Mouse (Mus musculus): ENCODE results near the gene H2-DMa. TPM values are rescaled to one million over a fixed set of nuclear protein-coding genes. Genes with fewer than 3 reads are reported as not detected.

Gene H2-DMa
- polyA plus RNA-seq (2016; fragmentation: Nextera tagmentation; extraction: Ambion mirVana): 4.2 and 5.3 TPM in 2 replicates

- H3K4me1 ChIP-seq: peaks cover 29% of the 10 kb centered on the region
- peak within 1 kb of the TSS; percentile 99 for H3K4me3 ChIP-seq
- DNase-seq (ENCODE audit: low spot score): peak; percentile 99
- no peaks in the 10 kb centered on the region for H3K9me3 ChIP-seq (replicated peaks)
- WGBS: under 1% methylated on average over 96 of the region's 96 CpGs
- no peaks in the 10 kb centered on the region for H3K27me3 ChIP-seq (ENCODE audit: low read depth, poor library complexity, severe bottlenecking)
- peak within 1 kb of the TSS; percentile 100 for H3K27ac ChIP-seq
- H3K36me3 ChIP-seq: peaks cover 50% of the 10 kb centered on the region
Measured at GRCm38 (mm10) chr17:34119249-34120179, at the start of gene H2-DMa. H2-DMa (plus strand) TSS chr17:34119541.

- WGBS: 76% methylated on average over 5 of the region's 5 CpGs
Measured at GRCm38 (mm10) chr17:34072091-34072490, 47.2 kb upstream of the H2-DMa start.

GRCm38 (mm10) chr17:34075271-34075670 is 44.1 kb upstream of the H2-DMa start:
- Histone ChIP-seq H3K9me3 (replicated peaks) (no peaks in the 10 kb centered on the region), H3K27ac (no peak overlapping the region), H3K36me3 (no peaks in the 10 kb centered on the region), H3K4me1 (0 out of 2 replicates have a peak, but pooled peaks cover 4% of the 10 kb centered on the region), H3K4me3 (no peak overlapping the region), H3K27me3 (ENCODE audit: low read depth, poor library complexity, severe bottlenecking) (peaks cover 23% of the 10 kb centered on the region)
- DNase-seq (ENCODE audit: low spot score): peak; percentile 45
- 41% methylated on average over 7 of the region's 7 CpGs for WGBS

More at GRCm38 (mm10) chr17:34072091-34072490, 47.2 kb upstream of the H2-DMa start:
- H3K4me1 ChIP-seq: 0 out of 2 replicates have a peak, but pooled peaks cover 4% of the 10 kb centered on the region
- H3K9me3 ChIP-seq (replicated peaks): no peaks in the 10 kb centered on the region
- peaks cover 19% of the 10 kb centered on the region for H3K27me3 ChIP-seq (ENCODE audit: low read depth, poor library complexity, severe bottlenecking)
- no peak for DNase-seq (ENCODE audit: low spot score)
- no peak overlapping the region for H3K4me3 ChIP-seq
- H3K36me3 ChIP-seq: no peaks in the 10 kb centered on the region
- H3K27ac ChIP-seq: no peak overlapping the region

- Histone ChIP-seq H3K36me3 (no peaks in the 10 kb centered on the region), H3K27me3 (ENCODE audit: low read depth, poor library complexity, severe bottlenecking) (peaks cover 23% of the 10 kb centered on the region), H3K4me3 (no peak overlapping the region), H3K27ac (no peak overlapping the region), H3K4me1 (0 out of 2 replicates have a peak, but pooled peaks cover 4% of the 10 kb centered on the region), H3K9me3 (replicated peaks) (no peaks in the 10 kb centered on the region)
- peak; percentile 83 for DNase-seq (ENCODE audit: low spot score)
- WGBS: 2% methylated on average over 9 of the region's 9 CpGs
Measured at GRCm38 (mm10) chr17:34077549-34077948, 41.8 kb upstream of the H2-DMa start.

- Histone ChIP-seq H3K4me1 (peaks cover 6% of the 10 kb centered on the region; the same call in 1 of the 2 replicates), H3K27me3 (ENCODE audit: low read depth, poor library complexity, severe bottlenecking) (peaks cover 25% of the 10 kb centered on the region), H3K36me3 (no peaks in the 10 kb centered on the region), H3K9me3 (replicated peaks) (no peaks in the 10 kb centered on the region), H3K27ac (no peak overlapping the region), H3K4me3 (no peak overlapping the region)
- 72% methylated on average over 4 of the region's 4 CpGs for WGBS
- DNase-seq (ENCODE audit: low spot score): no peak
Measured at GRCm38 (mm10) chr17:34078148-34078547, 41.2 kb upstream of the H2-DMa start.

GRCm38 (mm10) chr17:34079002-34079401 is 40.3 kb upstream of the H2-DMa start:
- H3K4me1 ChIP-seq: peaks cover 7% of the 10 kb centered on the region; the same call in 1 of the 2 replicates
- no peaks in the 10 kb centered on the region for H3K9me3 ChIP-seq (replicated peaks)
- WGBS: 89% methylated on average over 11 of the region's 11 CpGs
- H3K4me3 ChIP-seq: no peak overlapping the region
- H3K27me3 ChIP-seq (ENCODE audit: low read depth, poor library complexity, severe bottlenecking): peaks cover 29% of the 10 kb centered on the region
- no peak for DNase-seq (ENCODE audit: low spot score)
- no peak overlapping the region for H3K27ac ChIP-seq
- no peaks in the 10 kb centered on the region for H3K36me3 ChIP-seq

GRCm38 (mm10) chr17:34079621-34080020 is 39.7 kb upstream of the H2-DMa start:
- Histone ChIP-seq H3K4me3 (no peak overlapping the region), H3K27me3 (ENCODE audit: low read depth, poor library complexity, severe bottlenecking) (peaks cover 33% of the 10 kb centered on the region), H3K4me1 (peaks cover 7% of the 10 kb centered on the region; the same call in 1 of the 2 replicates), H3K27ac (no peak overlapping the region), H3K36me3 (no peaks in the 10 kb centered on the region), H3K9me3 (replicated peaks) (no peaks in the 10 kb centered on the region)
- 19% methylated on average over 5 of the region's 5 CpGs for WGBS
- no peak for DNase-seq (ENCODE audit: low spot score)

GRCm38 (mm10) chr17:34083104-34083503 is 36.2 kb upstream of the H2-DMa start:
- Histone ChIP-seq H3K27me3 (ENCODE audit: low read depth, poor library complexity, severe bottlenecking) (peaks cover 15% of the 10 kb centered on the region; the same call in 1 of the 2 replicates), H3K27ac (no peak overlapping the region), H3K9me3 (replicated peaks) (no peaks in the 10 kb centered on the region), H3K36me3 (no peaks in the 10 kb centered on the region), H3K4me1 (peaks cover 3% of the 10 kb centered on the region; the same call in 1 of the 2 replicates), H3K4me3 (no peak overlapping the region)
- 12% methylated on average over 8 of the region's 8 CpGs for WGBS
- no peak for DNase-seq (ENCODE audit: low spot score)

- DNase-seq (ENCODE audit: low spot score): no peak
- Histone ChIP-seq H3K4me1 (peaks cover 7% of the 10 kb centered on the region), H3K36me3 (no peaks in the 10 kb centered on the region), H3K27me3 (ENCODE audit: low read depth, poor library complexity, severe bottlenecking) (peaks cover 15% of the 10 kb centered on the region; the same call in 1 of the 2 replicates), H3K9me3 (replicated peaks) (no peaks in the 10 kb centered on the region), H3K4me3 (no peak overlapping the region), H3K27ac (no peak overlapping the region)
- WGBS: 69% methylated on average over 2 of the region's 2 CpGs
Measured at GRCm38 (mm10) chr17:34087386-34087785, 32.0 kb upstream of the H2-DMa start.

- no peak overlapping the region for H3K27ac ChIP-seq
- no peak overlapping the region for H3K4me3 ChIP-seq
- DNase-seq (ENCODE audit: low spot score): no peak
- H3K27me3 ChIP-seq (ENCODE audit: low read depth, poor library complexity, severe bottlenecking): peaks cover 14% of the 10 kb centered on the region; the same call in 1 of the 2 replicates
- no peaks in the 10 kb centered on the region for H3K36me3 ChIP-seq
- H3K4me1 ChIP-seq: peaks cover 13% of the 10 kb centered on the region
- 91% methylated on average over 11 of the region's 11 CpGs for WGBS
- H3K9me3 ChIP-seq (replicated peaks): no peaks in the 10 kb centered on the region
Measured at GRCm38 (mm10) chr17:34088124-34088523, 31.2 kb upstream of the H2-DMa start.

GRCm38 (mm10) chr17:34090923-34091322 is 28.4 kb upstream of the H2-DMa start:
- WGBS: 61% methylated on average over 7 of the region's 7 CpGs
- Histone ChIP-seq H3K4me1 (peaks cover 25% of the 10 kb centered on the region), H3K9me3 (replicated peaks) (no peaks in the 10 kb centered on the region), H3K4me3 (no peak overlapping the region), H3K36me3 (no peaks in the 10 kb centered on the region), H3K27me3 (ENCODE audit: low read depth, poor library complexity, severe bottlenecking) (no peaks in the 10 kb centered on the region), H3K27ac (no peak overlapping the region)
- DNase-seq (ENCODE audit: low spot score): no peak

GRCm38 (mm10) chr17:34092197-34092875 is 27.0 kb upstream of the H2-DMa start, which contains the start of gene H2-Oa:
H2-Oa (plus strand) TSS chr17:34092340.
- 31% methylated on average over 11 of the region's 11 CpGs for whole genome bisulfite sequencing
- no peak within 1 kb of the TSS for H3K4me3 ChIP-seq

More at GRCm38 (mm10) chr17:34092197-34092875, 27.0 kb upstream of the H2-DMa start, which contains the start of gene H2-Oa:
- H3K36me3 ChIP-seq: no peaks in the 10 kb centered on the region
- no peaks in the 10 kb centered on the region for H3K9me3 ChIP-seq (replicated peaks)
- no peak for DNase-seq (ENCODE audit: low spot score)
- H3K27me3 ChIP-seq (ENCODE audit: low read depth, poor library complexity, severe bottlenecking): no peaks in the 10 kb centered on the region
- 0 out of 2 replicates have a peak within 1 kb of the TSS, but pooled peaks have one; percentile 12 for H3K27ac ChIP-seq
- H3K4me1 ChIP-seq: peaks cover 25% of the 10 kb centered on the region
